Mouse (Mus musculus) c-Kit-positive CD71-positive TER-119-positive erythroid progenitor cells, embryonic 14.5 days (primary cell): Measurements from ENCODE around the gene Pld5.

Experiments used
- DNase-seq: peaks from one replicate; pipeline ENCODE4 v3.0.0-alpha.2; 2013; ENCODE audit warnings: low spot score

Pld5 gene

GRCm38 (mm10) chr1:176274667-176275610 is at the start of gene Pld5:
Gene Pld5, minus strand, starts transcription at chr1:176275312.
- DNase-seq = no peak

DNA sequence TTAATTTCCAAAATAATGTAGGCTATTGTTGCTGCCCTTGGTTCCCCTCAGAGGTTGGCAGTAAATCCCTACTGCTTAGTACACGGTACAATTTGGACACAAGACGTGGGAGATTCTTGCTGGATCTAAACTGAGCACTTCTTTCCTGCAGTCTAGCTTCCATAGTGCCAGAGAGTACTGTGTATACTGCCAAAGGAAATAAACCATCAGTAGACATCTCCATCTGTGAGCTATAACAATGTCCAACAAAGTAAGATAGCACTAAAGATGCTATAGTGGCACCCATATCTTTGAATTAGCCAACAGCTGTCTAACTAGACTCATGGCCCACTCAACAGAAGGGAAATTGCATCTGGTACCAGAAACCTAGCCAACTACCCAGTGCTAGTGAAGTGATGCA is 40.0 kb upstream of the Pld5 start:
- no peak for DNase-seq

DNA sequence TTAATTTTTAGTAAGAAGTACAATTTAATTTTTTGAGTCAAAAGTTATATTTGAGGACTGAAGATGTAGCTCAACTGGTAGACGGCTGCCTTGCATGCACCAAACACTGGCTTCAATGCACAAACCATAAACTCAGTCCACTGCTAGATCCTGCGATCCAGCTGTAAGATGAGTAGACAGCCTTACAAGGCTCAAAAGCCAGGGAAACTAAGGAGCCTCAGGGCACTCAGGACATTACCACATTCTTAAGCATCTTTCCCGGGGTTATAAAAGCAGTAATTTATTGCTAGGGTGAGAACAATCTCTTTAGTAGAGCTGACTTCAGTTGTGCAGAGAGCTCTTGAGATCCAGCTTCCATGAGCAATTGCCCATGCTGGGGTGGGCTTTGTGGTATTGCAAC is 35.1 kb upstream of the Pld5 start:
- DNase-seq = no peak

- DNase-seq = no peak
Observed at GRCm38 (mm10) chr1:176289396-176289795, 14.3 kb upstream of the Pld5 start.

DNA sequence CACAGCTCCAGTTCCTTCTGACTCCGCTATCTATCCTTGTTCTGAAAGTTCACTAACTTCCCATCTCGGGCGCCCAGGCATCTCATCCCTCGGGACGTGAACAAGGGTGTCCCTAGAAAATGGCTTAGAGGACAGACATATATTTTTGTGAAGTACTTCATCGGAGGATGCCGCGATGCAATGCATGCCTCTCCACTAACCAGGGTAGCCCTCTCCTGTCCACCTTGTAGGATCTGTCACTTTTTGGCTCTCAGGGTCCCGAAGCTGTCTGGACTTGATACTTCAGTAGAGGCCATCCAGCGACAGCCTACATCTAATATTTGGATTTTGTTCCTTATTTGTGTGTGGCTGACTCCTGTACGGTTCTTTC is 484 bp upstream of the Pld5 start:
- no peak for DNase-seq

DNA sequence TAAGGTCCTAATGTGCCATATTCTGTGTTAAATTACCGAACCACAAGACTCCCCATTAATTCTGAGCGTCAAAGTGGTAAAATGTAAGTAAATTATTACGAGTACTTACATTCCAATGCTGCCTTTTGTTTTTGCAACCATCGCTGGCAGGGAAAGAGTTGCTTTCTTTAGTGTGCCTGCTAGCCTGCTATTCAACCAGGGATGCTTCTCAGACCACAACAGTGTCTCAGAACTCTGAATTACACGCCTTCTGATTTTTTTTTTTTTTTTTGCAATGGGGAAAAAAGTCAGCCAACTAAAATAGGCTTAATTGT is 26.4 kb downstream of the Pld5 start:
- no peak for DNase-seq

DNA sequence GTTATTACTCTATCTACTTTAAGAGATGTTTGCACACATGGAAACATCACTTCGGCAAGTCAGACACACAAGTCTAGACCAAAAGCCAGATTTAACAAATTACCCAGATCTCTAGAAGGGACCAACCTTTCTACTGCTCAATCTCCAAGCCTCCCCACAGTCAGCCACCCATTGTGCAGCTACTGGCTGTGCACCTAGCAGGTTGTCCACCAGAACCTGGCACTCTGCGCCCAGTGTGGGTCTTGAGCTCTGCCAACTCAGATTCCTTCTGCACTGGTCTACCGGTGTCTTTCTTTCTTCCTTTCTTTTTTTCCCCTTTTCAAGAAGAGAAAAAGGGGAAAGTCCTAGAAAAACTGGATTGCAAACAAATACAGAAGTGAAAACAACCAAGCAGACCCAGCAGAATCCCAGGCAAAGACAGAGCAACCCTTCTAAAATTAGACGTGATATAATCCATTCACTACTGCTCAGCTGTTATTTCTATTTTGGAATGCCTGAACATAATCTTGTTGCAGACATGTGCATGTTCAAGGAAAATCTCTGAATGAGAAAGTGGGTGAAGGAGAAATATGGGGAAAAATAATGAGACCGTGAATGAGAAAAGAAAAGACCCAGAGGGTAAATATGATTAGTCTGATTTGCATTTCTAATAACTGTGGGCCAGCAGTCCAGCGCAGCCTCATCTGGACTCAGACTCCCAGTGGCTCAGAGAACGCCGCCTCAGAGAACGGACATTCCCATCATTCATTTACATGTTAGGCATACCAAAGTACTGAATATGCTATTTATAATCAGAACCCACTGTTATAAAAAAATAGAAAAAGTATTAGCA is 27.0 kb downstream of the Pld5 start:
- no peak for DNase-seq

DNA sequence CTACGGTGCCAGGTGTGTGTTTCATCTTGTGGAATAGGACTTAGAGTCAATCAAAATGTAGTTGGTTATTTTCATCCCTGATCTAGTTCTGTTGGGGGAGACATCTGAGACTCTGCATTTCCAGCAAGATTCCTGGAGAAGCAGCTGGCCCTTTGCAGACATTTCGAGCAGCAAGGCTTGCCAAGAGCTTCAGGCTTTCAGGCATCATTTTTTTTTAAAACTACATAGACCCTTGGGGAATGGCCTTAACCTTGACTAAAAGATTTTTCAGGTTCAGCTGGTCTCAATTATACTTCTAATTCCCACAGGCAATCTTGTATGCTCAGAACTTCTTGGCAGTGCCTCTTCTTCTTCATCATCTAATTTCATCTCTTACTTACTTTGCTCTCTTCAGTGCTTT is 35.9 kb downstream of the Pld5 start:
- DNase-seq = no peak

GRCm38 (mm10) chr1:176223794-176224193 is 51.3 kb downstream of the Pld5 start:
- DNase-seq = no peak

DNA sequence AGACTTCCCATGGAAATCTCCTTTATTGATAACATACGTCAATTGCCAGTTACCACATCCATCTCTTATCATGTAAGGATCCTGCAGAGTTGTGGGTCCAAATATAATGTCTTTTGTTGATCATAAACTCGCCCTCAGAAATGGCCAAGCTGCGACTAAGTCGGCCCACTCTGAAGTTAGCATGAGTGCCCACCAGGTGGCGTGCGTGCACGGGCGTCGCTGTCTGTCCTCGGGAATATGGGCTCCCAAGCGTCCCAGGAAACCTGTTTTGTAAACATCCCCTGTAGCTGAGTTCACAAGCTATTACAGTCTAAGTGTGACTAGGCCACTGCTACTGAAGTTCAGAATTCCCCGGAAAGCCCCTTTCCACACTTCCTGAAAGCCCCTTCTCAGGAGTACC is 51.9 kb downstream of the Pld5 start:
- peak; percentile 6 for DNase-seq

DNA sequence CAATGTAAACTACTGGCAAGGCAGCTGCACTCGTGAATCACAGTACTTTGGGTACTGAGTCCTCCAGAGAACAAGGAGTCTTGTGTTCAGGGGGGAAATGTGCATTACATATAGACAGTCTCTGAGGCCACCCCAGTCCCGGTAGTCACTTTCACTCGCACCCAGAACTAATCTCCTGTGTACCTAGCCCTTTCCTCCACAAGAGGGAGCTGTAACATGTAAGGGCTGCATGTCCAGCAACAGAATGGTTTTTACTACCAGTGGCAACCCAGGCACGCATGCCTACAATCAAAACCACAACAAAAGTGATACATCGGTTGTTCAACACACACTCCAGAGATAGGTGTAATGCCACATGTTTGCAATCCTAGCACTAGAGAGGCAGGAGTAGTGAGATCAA is 56.9 kb downstream of the Pld5 start:
- DNase-seq = no peak

DNA sequence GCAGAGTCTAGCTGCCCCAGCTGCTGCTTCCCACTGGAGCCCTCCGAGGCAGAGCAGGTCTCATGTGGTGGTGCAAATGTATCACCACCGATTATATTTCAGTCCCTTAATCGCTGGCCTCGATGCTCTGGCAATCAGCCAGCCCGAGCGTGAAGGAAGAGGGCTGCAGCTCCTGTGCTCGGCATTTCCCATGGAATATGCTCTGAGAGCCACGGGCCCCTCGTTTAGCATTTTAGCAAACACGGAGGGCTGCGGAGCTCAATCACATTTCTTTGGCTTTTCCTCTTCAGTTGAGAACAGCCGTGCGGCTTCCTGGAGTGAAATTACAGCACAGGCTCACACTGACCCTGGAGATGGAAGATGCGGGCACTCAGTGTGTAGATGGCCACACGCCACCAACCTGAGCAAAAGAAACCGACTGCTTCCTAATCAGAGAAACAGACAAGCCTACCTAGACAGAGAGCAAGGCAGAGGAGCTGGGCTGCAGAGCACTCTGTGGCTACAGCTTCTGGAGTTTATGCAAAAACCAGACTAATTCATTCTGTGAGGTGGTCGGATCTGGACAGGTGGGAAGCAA is 61.4 kb downstream of the Pld5 start:
- no peak for DNase-seq

DNA sequence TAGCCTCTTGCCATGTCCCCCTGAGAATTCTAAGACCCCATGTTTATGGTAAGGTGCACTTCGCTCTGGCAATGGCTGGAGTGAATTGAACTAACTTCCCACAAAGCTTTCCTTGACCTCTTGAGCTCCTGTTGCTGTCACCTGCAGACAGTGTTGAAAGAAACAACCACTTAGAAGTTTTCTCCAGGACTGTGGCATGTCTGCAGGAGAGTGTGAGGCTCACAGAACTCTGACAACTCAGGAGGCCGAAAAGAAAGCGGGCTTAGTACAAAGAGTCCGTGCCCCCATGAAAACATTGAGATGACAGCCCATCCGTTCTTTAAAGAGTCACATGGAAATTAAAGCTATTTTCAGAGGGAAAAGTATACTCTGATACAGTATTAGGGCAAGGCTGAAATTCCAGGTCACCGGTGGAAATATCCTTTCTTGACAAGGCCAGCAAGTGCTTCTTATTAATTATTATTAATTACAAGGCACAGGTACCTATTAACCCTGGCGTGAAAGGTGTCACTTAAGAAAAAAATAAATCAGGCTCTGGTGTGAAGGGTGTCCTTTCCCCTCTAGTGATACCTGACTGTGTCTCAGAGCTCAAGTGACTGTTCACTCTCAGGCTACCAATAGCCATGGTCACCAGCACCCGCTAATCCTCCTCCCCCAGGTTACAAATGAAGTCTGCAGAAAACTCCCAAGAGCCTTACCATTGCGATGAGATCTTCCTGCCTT is 62.0 kb downstream of the Pld5 start:
- no peak for DNase-seq

GRCm38 (mm10) chr1:176210803-176211202 is 64.3 kb downstream of the Pld5 start:
- DNase-seq = no peak

- DNase-seq = no peak
Observed at GRCm38 (mm10) chr1:176208014-176208413, 67.1 kb downstream of the Pld5 start.

DNA sequence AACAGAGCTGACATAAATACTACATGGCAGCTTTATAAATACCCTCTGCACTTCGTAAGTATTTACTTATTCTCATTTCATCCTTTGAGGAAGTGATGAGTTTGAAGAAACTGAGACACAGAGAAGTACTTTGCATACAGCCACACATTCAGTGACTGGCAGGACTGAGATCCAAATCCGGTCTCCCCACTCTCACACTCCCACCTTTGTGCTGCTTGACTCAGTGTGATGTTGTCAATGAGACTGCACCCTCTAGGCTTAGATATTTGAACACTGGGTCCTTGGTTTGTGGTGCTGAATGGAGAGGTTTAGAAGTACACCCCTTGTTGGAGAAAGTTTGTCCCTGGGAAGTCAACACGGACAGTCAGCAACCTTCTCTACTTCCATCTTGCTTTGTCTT is 72.8 kb downstream of the Pld5 start:
- no peak for DNase-seq

DNA sequence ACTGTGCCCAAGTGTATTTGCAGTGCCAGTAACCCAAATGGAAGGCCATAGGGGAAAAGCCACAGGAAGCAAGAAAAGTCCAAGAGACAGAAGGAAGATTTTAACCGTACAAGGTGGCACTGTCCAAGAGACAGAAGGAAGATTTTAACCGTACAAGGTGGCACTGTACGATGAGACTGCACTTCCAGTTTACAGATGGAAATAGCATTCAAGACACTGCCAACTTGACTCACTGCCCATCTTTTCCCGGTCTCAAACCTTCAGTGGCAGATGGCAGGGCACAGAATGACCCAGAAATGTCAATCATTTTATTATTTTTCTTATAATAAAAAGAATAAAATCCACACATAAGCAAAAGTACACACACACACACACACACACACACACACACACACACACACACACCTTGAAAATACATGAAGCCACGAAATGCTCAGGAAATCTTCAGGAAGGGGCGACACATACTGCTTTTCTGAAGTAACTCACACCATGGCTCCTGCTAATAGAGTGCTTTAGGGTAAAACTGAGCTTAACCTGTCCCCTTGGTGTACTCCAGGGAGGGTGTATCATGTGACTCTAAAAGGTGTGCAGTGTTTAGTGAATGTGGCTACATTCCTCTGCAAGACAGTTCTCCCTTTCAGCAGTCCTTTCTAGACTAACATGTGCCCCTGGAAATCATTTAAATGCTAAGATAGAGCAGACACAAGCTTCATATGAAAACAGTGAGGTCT is 77.9 kb downstream of the Pld5 start:
- no peak for DNase-seq

DNA sequence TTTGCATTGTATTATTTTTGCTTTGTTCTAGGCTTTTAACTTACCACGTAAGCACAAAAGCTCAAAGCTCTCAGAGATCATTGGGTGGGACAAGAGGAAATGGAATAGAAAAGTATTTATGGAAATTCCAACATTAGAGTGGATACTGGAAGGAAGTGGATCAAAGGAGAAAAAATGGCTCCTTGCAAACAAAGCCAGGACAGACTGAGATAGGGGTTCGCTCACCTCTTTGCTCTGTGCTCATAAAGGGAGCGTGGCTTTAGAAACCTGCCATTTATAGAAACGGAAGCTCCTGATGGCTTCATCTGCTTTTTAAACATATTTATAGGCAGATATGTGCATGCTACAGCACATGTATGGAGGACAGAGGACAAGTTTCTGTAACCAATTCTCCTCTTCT is 78.8 kb downstream of the Pld5 start:
- DNase-seq = no peak

GRCm38 (mm10) chr1:176194727-176195126 is 80.4 kb downstream of the Pld5 start:
- no peak for DNase-seq

- no peak for DNase-seq
Observed at GRCm38 (mm10) chr1:176183991-176184390, 91.1 kb downstream of the Pld5 start.

DNA sequence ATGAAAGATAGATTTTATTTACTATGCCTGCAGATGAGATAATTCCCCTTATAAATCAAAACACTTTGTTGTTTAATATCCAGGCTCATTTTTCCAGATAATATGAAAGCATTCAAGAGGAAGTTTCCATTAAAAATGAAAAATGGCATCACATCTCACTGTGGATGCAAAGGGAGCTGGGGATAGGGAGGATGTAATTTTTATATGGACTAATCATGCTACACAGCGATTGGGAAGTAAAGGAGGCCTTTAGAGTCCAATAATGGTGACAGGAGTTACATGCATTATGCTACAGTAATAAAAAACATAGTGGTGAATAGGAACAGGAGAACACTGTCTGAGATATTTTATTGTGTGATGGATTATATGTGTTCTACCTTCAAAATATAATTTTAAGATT is 100.1 kb downstream of the Pld5 start:
- DNase-seq = no peak

GRCm38 (mm10) chr1:176167784-176168183 is 107.3 kb downstream of the Pld5 start:
- DNase-seq = no peak
